Mouse (Mus musculus) 3134 (cell line): ENCODE measurements at regions not wholly inside any gene's neighbourhood (a gene's known extent, or its start where the extent isn't known, plus 50 kb on each side); places are given as distances from the start of the nearest gene placed in this dataset.
A peak's percentile ranks its signal among the peaks of the same experiment; 100 is the strongest.

Experiments used
- DNase-seq: peaks from one replicate; pipeline ENCODE4 v3.0.0-alpha.2; 2011; ENCODE audit warnings: low spot score; ENCODE audit not compliant: insufficient read length; ENCODE audit errors: extremely low read depth

DNA sequence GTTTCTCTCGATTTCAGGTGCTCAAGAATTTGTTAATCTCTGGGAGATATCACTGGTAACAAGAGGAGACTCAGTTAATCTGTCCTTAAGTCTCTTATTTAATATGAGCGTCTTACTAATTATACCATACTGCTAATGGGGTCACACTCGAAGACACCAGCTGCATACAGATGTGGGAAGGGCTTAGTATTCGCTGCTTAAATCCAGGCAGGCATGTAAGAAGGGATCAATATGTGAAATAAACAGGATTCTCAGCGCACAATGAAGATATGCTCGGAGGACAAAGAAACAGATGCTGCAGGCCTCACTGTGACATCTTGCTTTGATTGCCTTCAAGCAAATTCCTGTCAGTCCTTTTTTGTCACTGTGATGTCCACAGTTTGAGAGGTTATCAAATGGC, 108.3 kb downstream of the Zwint start:
- no peak for DNase-seq

DNA sequence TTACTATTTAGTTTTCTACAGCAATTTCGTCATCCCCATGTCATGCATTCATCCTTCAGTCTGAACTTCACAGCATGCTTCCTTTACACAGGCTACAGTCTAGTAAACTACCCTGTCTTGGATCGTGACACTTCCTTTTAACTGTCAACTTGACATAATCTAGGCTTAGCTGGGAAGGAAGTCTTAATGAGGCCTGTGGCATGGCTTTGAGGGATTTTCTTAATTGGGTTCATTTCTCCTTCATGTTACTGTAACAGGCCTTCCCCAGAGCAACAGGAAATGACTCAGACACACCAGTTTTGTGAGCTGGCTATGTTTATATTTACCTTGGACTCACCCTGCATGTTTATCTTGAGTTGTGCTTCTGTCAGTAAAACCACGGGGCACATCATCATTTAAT, 123.7 kb downstream of the Zwint start:
- DNase-seq: peak; percentile 41

DNA sequence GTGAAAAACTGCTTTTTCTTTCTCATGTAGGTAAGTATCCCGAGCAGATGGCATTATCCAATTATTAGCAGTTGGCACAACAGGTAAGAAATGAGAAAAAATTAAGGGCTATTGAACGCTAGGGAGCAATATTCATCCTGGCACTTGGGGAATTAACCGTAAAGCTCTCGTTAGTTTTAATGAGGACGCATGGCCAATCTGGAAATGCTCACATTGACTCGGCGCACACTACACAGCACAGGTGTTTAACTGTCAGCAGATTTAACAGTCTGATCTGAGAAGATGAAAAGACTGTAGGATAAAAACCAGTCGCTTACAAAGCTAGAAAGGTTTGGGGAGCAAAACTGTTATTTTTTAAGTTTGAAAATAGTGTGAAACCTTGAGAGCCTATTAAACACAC, 157.0 kb downstream of the Zwint start:
- DNase-seq: no peak

GRCm38 (mm10) chr10:72847358-72848082, 192.9 kb downstream of the Zwint start:
- no peak for DNase-seq

DNA sequence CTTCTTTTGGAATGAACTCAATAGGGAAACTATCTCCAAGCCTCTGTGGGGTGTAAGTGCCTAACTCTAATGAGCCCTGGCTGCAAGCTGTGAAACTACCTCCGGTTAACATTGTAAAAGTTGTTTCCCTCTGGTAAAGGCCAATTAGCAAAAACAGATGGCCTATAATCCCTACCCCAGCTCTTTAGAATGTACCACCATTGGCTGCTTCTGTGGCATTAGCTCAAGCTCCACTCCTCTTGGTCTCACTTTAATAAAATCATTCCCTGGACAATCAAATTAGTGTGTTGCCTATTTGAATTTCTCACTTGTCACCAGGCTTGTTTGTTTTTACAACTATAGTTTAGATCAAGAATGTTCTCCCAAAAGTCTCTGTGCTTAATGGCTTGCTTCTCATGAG, 213.3 kb downstream of the Zwint start:
- no peak for DNase-seq
